Mouse (Mus musculus): ENCODE results near the gene Rab5a. TPM values are rescaled to one million over a fixed set of nuclear protein-coding genes. Genes with fewer than 3 reads are reported as not detected.

The Rab5a gene
- total and polyA plus RNA-seq, 2 experiments from 2014 or later = 40.5 to 58.1 TPM

DNA sequence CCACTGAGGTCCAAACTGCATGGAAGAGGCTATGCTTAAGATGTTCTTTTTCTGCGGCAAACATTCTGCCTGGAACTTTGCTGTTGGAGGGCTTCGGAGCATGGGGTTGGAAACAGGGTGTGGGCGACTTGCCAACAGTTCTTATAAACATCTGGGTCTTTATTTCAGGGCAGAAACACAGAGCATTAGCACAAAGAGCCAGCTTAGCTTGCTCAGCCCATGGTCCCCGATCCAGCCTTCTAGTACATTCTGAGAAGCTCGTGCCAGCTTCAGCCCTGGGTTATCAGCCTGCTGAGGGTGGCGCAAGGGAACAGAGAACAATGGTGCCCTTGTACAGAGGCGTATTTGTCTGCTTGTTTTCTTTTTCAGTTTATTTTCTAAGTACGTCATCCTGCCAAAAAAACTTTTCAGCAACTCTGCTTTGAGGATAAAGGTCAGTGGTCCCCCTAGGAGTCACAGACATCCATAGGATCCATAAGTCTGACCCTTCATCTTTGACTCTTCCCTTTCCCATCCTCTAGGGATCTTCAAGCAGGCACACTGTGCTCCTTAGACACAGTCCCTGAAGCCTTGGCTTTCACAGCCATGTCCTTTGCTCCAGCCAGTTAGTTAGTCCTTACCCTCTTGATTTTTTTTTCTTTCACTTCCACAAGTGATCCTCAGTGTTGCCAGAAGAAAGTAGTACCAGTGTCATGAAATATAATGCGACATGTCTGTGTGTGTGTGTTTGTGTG, 64.7 kb downstream of the Rab5a start:
- H3K4me2 ChIP-seq (ENCODE audit: low read depth, low read length) = no peak overlapping the region
- H3K27ac ChIP-seq (ENCODE audit: low read depth) = peak overlapping the region; percentile 30; the same call in 1 of the 2 replicates
- no peaks in the 10 kb centered on the region for H3K36me3 ChIP-seq (replicated peaks; ENCODE audit: control insufficient read depth, insufficient read depth, low read length)
- TF ChIP-seq EP300 (IDR thresholded peaks at IDR 0.05; ENCODE audit: low read depth) (no peak), CTCF (IDR thresholded peaks at IDR 0.05; ENCODE audit: low read depth) (no peak)
- H3K9me3 ChIP-seq (replicated peaks; ENCODE audit: control insufficient read depth, low read length) = no peaks in the 10 kb centered on the region
- ATAC-seq (ENCODE audit: insufficient read depth, low read depth) (peak; percentile 49; the same call in 1 of the 2 replicates), DNase-seq (ENCODE audit: low spot score) (peak; percentile 19)
- 56% methylated on average over 9 of the region's 9 CpGs for WGBS
- no peak overlapping the region for H3K9ac ChIP-seq (replicated peaks; ENCODE audit: low read depth, low read length)
- no peaks in the 10 kb centered on the region for H3K27me3 ChIP-seq (ENCODE audit: control insufficient read depth, insufficient read depth, low read length)
- H3K4me3 ChIP-seq (ENCODE audit: low read depth, low read length) = no peak overlapping the region
- H3K4me1 ChIP-seq (ENCODE audit: control insufficient read depth, insufficient read depth) = no peaks in the 10 kb centered on the region

GRCm38 (mm10) chr17:53551306-53552299, 72.6 kb downstream of the Rab5a start:
- no peaks in the 10 kb centered on the region for H3K36me3 ChIP-seq (replicated peaks; ENCODE audit: control insufficient read depth, insufficient read depth, low read length)
- no peak overlapping the region for H3K9ac ChIP-seq (replicated peaks; ENCODE audit: low read depth, low read length)
- DNase-seq (ENCODE audit: low spot score) (no peak), ATAC-seq (ENCODE audit: insufficient read depth, low read depth) (no peak)
- no peak overlapping the region for H3K27ac ChIP-seq (ENCODE audit: low read depth)
- no peak overlapping the region for H3K4me3 ChIP-seq (ENCODE audit: low read depth, low read length)
- H3K4me2 ChIP-seq (ENCODE audit: low read depth, low read length) = no peak overlapping the region
- no peaks in the 10 kb centered on the region for H3K27me3 ChIP-seq (ENCODE audit: control insufficient read depth, insufficient read depth, low read length)
- H3K9me3 ChIP-seq (replicated peaks; ENCODE audit: control insufficient read depth, low read length) = no peaks in the 10 kb centered on the region; the same call in 1 of the 2 replicates
- WGBS = 73% methylated on average over 8 of the region's 8 CpGs
- H3K4me1 ChIP-seq (ENCODE audit: control insufficient read depth, insufficient read depth) = no peaks in the 10 kb centered on the region
- TF ChIP-seq CTCF (IDR thresholded peaks at IDR 0.05; ENCODE audit: low read depth) (no peak), EP300 (IDR thresholded peaks at IDR 0.05; ENCODE audit: low read depth) (no peak)

DNA sequence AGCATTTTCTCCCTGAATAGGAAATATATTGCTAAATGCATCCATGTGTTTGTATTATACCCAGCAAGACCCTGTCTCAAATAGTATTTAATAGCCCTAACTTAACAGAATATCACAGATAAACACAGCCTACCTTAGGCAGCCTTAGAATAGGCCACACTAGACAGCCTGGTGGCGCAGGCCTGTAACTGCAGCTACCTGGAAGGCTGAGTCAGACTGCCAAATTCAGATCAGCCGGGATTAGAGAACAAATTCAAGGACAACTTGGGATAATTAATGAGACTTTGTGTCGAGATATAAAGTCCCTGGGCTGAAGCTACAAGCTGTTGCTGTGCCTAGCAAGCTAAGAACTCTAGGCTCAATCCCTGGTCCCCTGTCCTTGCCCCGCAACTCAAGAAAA, 75.1 kb downstream of the Rab5a start:
- DNase-seq (ENCODE audit: low spot score) (no peak), ATAC-seq (ENCODE audit: insufficient read depth, low read depth) (no peak)
- 64% methylated on average over 4 of the region's 4 CpGs for WGBS

DNA sequence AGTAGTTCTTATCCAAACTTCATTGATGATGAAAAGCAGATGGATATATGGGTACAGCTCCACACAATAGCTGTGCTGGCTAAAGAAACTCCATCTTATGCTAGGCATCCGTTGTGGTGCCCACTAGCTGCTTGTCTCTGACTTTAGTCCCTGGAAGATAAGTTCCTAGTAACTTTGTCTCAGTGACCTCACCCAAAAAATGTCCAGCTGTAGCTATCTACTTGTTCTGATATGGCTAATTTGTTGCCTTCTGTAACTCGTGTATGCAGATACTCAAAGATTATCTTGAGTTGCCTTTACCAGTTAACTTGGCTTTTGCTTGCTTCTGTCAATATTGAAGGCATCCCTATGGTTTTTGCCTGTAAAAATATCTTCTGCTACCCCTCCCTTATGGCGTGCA, 75.8 kb downstream of the Rab5a start:
- WGBS = 47% methylated on average over 3 of the region's 3 CpGs

More for the DNA sequence above, 75.1 kb downstream of the Rab5a start:
- TF ChIP-seq EP300 (IDR thresholded peaks at IDR 0.05; ENCODE audit: low read depth) = no peak
- TF ChIP-seq CTCF (IDR thresholded peaks at IDR 0.05; ENCODE audit: low read depth) = peak; percentile 29
- H3K27ac ChIP-seq (ENCODE audit: low read depth) = no peak overlapping the region
- H3K4me3 ChIP-seq (ENCODE audit: low read depth, low read length) = no peak overlapping the region
- no peak overlapping the region for H3K4me2 ChIP-seq (ENCODE audit: low read depth, low read length)
- H3K4me1 ChIP-seq (ENCODE audit: control insufficient read depth, insufficient read depth) = peaks cover 6% of the 10 kb centered on the region; the same call in 1 of the 2 replicates
- H3K9me3 ChIP-seq (replicated peaks; ENCODE audit: control insufficient read depth, low read length) = no peaks in the 10 kb centered on the region; the same call in 1 of the 2 replicates
- no peak overlapping the region for H3K9ac ChIP-seq (replicated peaks; ENCODE audit: low read depth, low read length)
- no peaks in the 10 kb centered on the region for H3K36me3 ChIP-seq (replicated peaks; ENCODE audit: control insufficient read depth, insufficient read depth, low read length)
- no peaks in the 10 kb centered on the region for H3K27me3 ChIP-seq (ENCODE audit: control insufficient read depth, insufficient read depth, low read length)

More for the DNA sequence above, 75.8 kb downstream of the Rab5a start:
- DNase-seq (ENCODE audit: low spot score) = no peak
- H3K9me3 ChIP-seq (replicated peaks; ENCODE audit: control insufficient read depth, low read length) = no peaks in the 10 kb centered on the region; the same call in 1 of the 2 replicates
- H3K36me3 ChIP-seq (replicated peaks; ENCODE audit: control insufficient read depth, insufficient read depth, low read length) = no peaks in the 10 kb centered on the region
- H3K4me2 ChIP-seq (ENCODE audit: low read depth, low read length) = no peak overlapping the region
- H3K4me3 ChIP-seq (ENCODE audit: low read depth, low read length) = no peak overlapping the region
- no peak overlapping the region for H3K27ac ChIP-seq (ENCODE audit: low read depth)
- H3K4me1 ChIP-seq (ENCODE audit: control insufficient read depth, insufficient read depth) = peaks cover 6% of the 10 kb centered on the region; the same call in 1 of the 2 replicates
- TF ChIP-seq EP300 (IDR thresholded peaks at IDR 0.05; ENCODE audit: low read depth) (no peak), CTCF (IDR thresholded peaks at IDR 0.05; ENCODE audit: low read depth) (no peak)
- ATAC-seq (ENCODE audit: insufficient read depth, low read depth) = no peak
- no peak overlapping the region for H3K9ac ChIP-seq (replicated peaks; ENCODE audit: low read depth, low read length)
- H3K27me3 ChIP-seq (ENCODE audit: control insufficient read depth, insufficient read depth, low read length) = no peaks in the 10 kb centered on the region

Other genes starting within 250 kb of the Rab5a start
- gene Efhb, start 15.9 kb upstream of the Rab5a start, total RNA-seq (2014; rRNA removed; ENCODE audit: low replicate concordance) = 0.12 TPM in 1 of 2 replicates, not detected in the other
- gene Efhb, start 15.9 kb upstream of the Rab5a start, polyA plus RNA-seq (2015; fragmentation: Nextera tagmentation; extraction: Ambion mirVana) = 0.18 and 0.27 TPM in 2 replicates
- not detected in 2 replicates for gene Pp2d1, start 60.2 kb downstream of the Rab5a start, total RNA-seq (2014; rRNA removed; ENCODE audit: low replicate concordance)
- gene Pp2d1, start 60.2 kb downstream of the Rab5a start, polyA plus RNA-seq (2015; fragmentation: Nextera tagmentation; extraction: Ambion mirVana) = 0.14 TPM in 1 of 2 replicates, not detected in the other
- gene Kat2b, start 87.6 kb downstream of the Rab5a start, total RNA-seq (2014; rRNA removed; ENCODE audit: low replicate concordance) = 65.1 and 71.3 TPM in 2 replicates
- gene Kat2b, start 87.6 kb downstream of the Rab5a start, polyA plus RNA-seq (2015; fragmentation: Nextera tagmentation; extraction: Ambion mirVana) = 11.0 and 12.1 TPM in 2 replicates
- gene Sgo1, start 210.1 kb downstream of the Rab5a start, total RNA-seq (2014; rRNA removed; ENCODE audit: low replicate concordance) = 1.3 and 4.8 TPM in 2 replicates
- gene Sgo1, start 210.1 kb downstream of the Rab5a start, polyA plus RNA-seq (2015; fragmentation: Nextera tagmentation; extraction: Ambion mirVana) = 6.1 and 8.3 TPM in 2 replicates